Mouse (Mus musculus) limb, embryonic 11.5 days (tissue): ENCODE data around the gene Rbbp8nl. TPM values are rescaled to one million over a fixed set of nuclear protein-coding genes. Genes with fewer than 3 reads are reported as not detected.

Experiments
- microRNA-seq: library from miRNA; unstranded; fragments of <30 nt; microRNA quantifications from one replicate; pipeline ENCODE4, GENCODE M21; 2016
- polyA plus RNA-seq: library from polyadenylated mRNA; unstranded; fragments of >200 nt; fragmentation: Nextera tagmentation; extraction: Ambion mirVana; gene quantifications from 2 replicates; pipeline ENCODE4 v1.2.1, GENCODE M21; 2014

Rbbp8nl gene
- polyA plus RNA-seq, 1 experiment from 2014 or later = 0.40 TPM

Small RNA genes lying within 50 kb of the gene (microRNA-seq; reads per million reads assigned to microRNA genes)
- 1.2 reads per million for gene Mir3091

Other genes with a start within 250 kb of the Rbbp8nl start
- gene Psma7, start 247.4 kb downstream of the Rbbp8nl start, polyA plus RNA-seq = 776 and 792 TPM in 2 replicates
- 5.5 and 6.0 TPM in 2 replicates for gene Ss18l1, start 247.4 kb downstream of the Rbbp8nl start, polyA plus RNA-seq
- gene Mtg2, start 219.3 kb downstream of the Rbbp8nl start, polyA plus RNA-seq = 28.2 and 29.4 TPM in 2 replicates
- gene Hrh3, start 185.4 kb downstream of the Rbbp8nl start, polyA plus RNA-seq = 0.12 and 0.21 TPM in 2 replicates
- gene Osbpl2, start 170.6 kb downstream of the Rbbp8nl start, polyA plus RNA-seq = 29.8 and 30.5 TPM in 2 replicates
- 187 and 191 TPM in 2 replicates for gene Adrm1, start 118.4 kb downstream of the Rbbp8nl start, polyA plus RNA-seq
- gene Lama5, start 64.0 kb downstream of the Rbbp8nl start, polyA plus RNA-seq = 12.5 and 14.1 TPM in 2 replicates
- 641 and 643 TPM in 2 replicates for gene Rps21, start 32.5 kb downstream of the Rbbp8nl start, polyA plus RNA-seq
- gene Cables2, start 16.4 kb downstream of the Rbbp8nl start, polyA plus RNA-seq = 15.8 and 18.0 TPM in 2 replicates
- 0.13 and 0.29 TPM in 2 replicates for gene Gata5, start 44.8 kb upstream of the Rbbp8nl start, polyA plus RNA-seq
- 1.5 and 1.9 TPM in 2 replicates for gene Slco4a1, start 166.4 kb upstream of the Rbbp8nl start, polyA plus RNA-seq
- gene Ntsr1, start 210.1 kb upstream of the Rbbp8nl start, polyA plus RNA-seq = not detected in 2 replicates